Mouse (Mus musculus): ENCODE measurements around the gene Gm13078. TPM values are rescaled to one million over a fixed set of nuclear protein-coding genes. Genes with fewer than 3 reads are reported as not detected.

Gm13078 gene
- polyA plus RNA-seq (2015; fragmentation: Nextera tagmentation; extraction: Ambion mirVana) = not detected in 2 replicates

DNA sequence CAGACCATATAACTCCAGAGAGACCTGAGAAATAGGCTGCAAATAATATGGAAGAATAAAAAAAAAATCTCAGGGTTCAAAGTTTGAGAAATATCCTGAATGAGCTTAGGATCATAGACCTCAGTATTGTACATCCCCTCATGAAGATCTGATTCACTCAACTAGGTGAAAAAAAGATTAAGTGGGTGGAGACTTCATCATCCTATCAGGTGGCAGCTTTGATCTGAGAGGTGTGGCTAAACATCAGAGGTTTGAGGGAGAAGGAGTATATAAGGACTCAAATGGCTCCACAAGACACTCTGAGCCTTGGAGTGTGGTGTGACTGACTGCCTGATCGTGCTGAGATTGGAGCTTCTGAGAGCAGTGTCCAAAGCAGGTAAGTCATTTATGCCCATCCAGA lies at the start of gene Gm13078:
Gene Gm13078 (plus strand): TSS at position 301 of the 400 bp plus-strand sequence.
- H3K27me3 ChIP-seq = no peaks in the 10 kb centered on the region
- H3K36me3 ChIP-seq = no peaks in the 10 kb centered on the region
- H3K9me3 ChIP-seq = peaks cover 26% of the 10 kb centered on the region
- H3K4me3 ChIP-seq = no peak within 1 kb of the TSS
- no peak within 1 kb of the TSS for H3K4me2 ChIP-seq (replicated peaks)
- H3K27ac ChIP-seq = no peak within 1 kb of the TSS
- no peaks in the 10 kb centered on the region for H3K4me1 ChIP-seq
- ATAC-seq (ENCODE audit: low FRiP score, low read depth) = no peak
- no peak within 1 kb of the TSS for H3K9ac ChIP-seq
- WGBS = 92% methylated on average over 1 of the region's 1 CpGs

DNA sequence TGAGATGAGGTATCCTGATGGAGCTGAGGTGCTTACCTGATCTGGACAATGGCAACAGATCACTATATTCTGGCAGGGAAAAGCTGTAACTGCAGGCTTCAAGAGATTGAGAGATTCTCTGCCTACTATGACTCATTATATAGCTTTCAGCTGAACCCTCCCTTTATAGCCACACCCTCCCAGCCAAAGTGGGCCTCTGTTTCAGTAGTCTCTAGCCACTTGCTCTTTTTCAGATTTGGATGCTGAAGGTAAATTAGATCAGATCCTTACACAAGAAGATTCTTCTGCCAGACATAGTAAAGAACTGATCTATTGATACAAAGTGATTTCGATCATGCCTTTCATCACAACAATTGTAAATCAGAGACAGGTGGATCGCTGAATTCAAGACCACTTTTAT lies 16.6 kb upstream of the Gm13078 start, which contains the start of gene Gm13089:
Gene Gm13089 (minus strand): TSS at position 101 of the 400 bp plus-strand sequence.
- Histone ChIP-seq H3K9ac (no peak within 1 kb of the TSS), H3K4me2 (replicated peaks) (no peak within 1 kb of the TSS), H3K4me1 (no peaks in the 10 kb centered on the region), H3K9me3 (peaks cover 41% of the 10 kb centered on the region), H3K27ac (no peak within 1 kb of the TSS), H3K27me3 (no peaks in the 10 kb centered on the region), H3K4me3 (no peak within 1 kb of the TSS), H3K36me3 (no peaks in the 10 kb centered on the region)
- no peak for ATAC-seq (ENCODE audit: low FRiP score, low read depth)
- 81% methylated on average over 2 of the region's 2 CpGs for WGBS

Other genes starting within 250 kb of the Gm13078 start
- not detected in 2 replicates for gene Gm13043, start 208.1 kb upstream of the Gm13078 start, polyA plus RNA-seq (2015; fragmentation: Nextera tagmentation; extraction: Ambion mirVana)
- gene Gm13040, start 183.5 kb upstream of the Gm13078 start, polyA plus RNA-seq (2015; fragmentation: Nextera tagmentation; extraction: Ambion mirVana) = not detected in 2 replicates
- gene BC080695, start 167.8 kb upstream of the Gm13078 start, polyA plus RNA-seq (2015; fragmentation: Nextera tagmentation; extraction: Ambion mirVana) = not detected in 2 replicates
- gene Gm13057, start 167.7 kb upstream of the Gm13078 start, polyA plus RNA-seq (2015; fragmentation: Nextera tagmentation; extraction: Ambion mirVana) = not detected in 2 replicates
- gene Gm13083, start 104.5 kb upstream of the Gm13078 start, polyA plus RNA-seq (2015; fragmentation: Nextera tagmentation; extraction: Ambion mirVana) = not detected in 2 replicates
- not detected in 2 replicates for gene Gm13088, start 62.2 kb upstream of the Gm13078 start, polyA plus RNA-seq (2015; fragmentation: Nextera tagmentation; extraction: Ambion mirVana)
- gene Gm13089, start 16.7 kb upstream of the Gm13078 start, polyA plus RNA-seq (2015; fragmentation: Nextera tagmentation; extraction: Ambion mirVana) = not detected in 2 replicates
- not detected in 2 replicates for gene Gm13023, start 69.9 kb downstream of the Gm13078 start, polyA plus RNA-seq (2015; fragmentation: Nextera tagmentation; extraction: Ambion mirVana)
- not detected in 2 replicates for gene Gm13084, start 96.6 kb downstream of the Gm13078 start, polyA plus RNA-seq (2015; fragmentation: Nextera tagmentation; extraction: Ambion mirVana)
- gene Gm13103, start 127.0 kb downstream of the Gm13078 start, polyA plus RNA-seq (2015; fragmentation: Nextera tagmentation; extraction: Ambion mirVana) = not detected in 2 replicates
- not detected in 2 replicates for gene Pramef6, start 180.9 kb downstream of the Gm13078 start, polyA plus RNA-seq (2015; fragmentation: Nextera tagmentation; extraction: Ambion mirVana)
- gene Pramef25, start 231.6 kb downstream of the Gm13078 start, polyA plus RNA-seq (2015; fragmentation: Nextera tagmentation; extraction: Ambion mirVana) = not detected in 2 replicates
- not detected in 2 replicates for gene Gm13101, start 247.5 kb downstream of the Gm13078 start, polyA plus RNA-seq (2015; fragmentation: Nextera tagmentation; extraction: Ambion mirVana)